Mouse (Mus musculus) hindbrain, embryonic 12.5 days (tissue): ENCODE results near the gene Ube2v1. TPM values are rescaled to one million over a fixed set of nuclear protein-coding genes. Genes with fewer than 3 reads are reported as not detected.

Experiments
- ATAC-seq: fragments of 200-750 bp; cut with Nextera tagmentation; 2 replicates; pipeline ENCODE4 v1.8.0; 2017; ENCODE audit warnings: moderate TSS enrichment; ENCODE audit not compliant: low FRiP score
- H3K27ac ChIP-seq: fragments of 300-500 bp; sonication (generic); 2 replicates; pipeline ENCODE4 v1.5.1; 2016; ENCODE audit warnings: mild to moderate bottlenecking
- H3K27me3 ChIP-seq: fragments of 300-500 bp; sonication (generic); 2 replicates; pipeline ENCODE4 v1.6.1; 2016; ENCODE audit warnings: mild to moderate bottlenecking
- H3K36me3 ChIP-seq: fragments of 300-500 bp; sonication (generic); 2 replicates; pipeline ENCODE4 v1.6.1; 2016; ENCODE audit warnings: mild to moderate bottlenecking
- H3K4me1 ChIP-seq: fragments of 300-500 bp; sonication (generic); 2 replicates; pipeline ENCODE4 v1.6.1; 2016
- H3K4me2 ChIP-seq: fragments of 300-500 bp; sonication (generic); replicated peaks from 2 replicates; pipeline ENCODE4 v1.6.1; 2016; ENCODE audit warnings: mild to moderate bottlenecking
- H3K4me3 ChIP-seq: fragments of 300-500 bp; sonication (generic); 2 replicates; pipeline ENCODE4 v1.5.1; 2016; ENCODE audit warnings: mild to moderate bottlenecking
- H3K9ac ChIP-seq: fragments of 300-500 bp; sonication (generic); 2 replicates; pipeline ENCODE4 v1.6.1; 2016; ENCODE audit warnings: mild to moderate bottlenecking, moderate library complexity
- H3K9me3 ChIP-seq: fragments of 300-500 bp; sonication (generic); replicated peaks from 2 replicates; pipeline ENCODE4 v1.6.1; 2016; ENCODE audit warnings: mild to moderate bottlenecking
- WGBS: fragments of 180-500 bp; shearing (Covaris S2); methylation state at CpG from one replicate; pipeline ENCODE4 v1.1.7; 2016; 5-methylcytosine and 5-hydroxymethylcytosine counted together
- polyA plus RNA-seq: library from polyadenylated mRNA; unstranded; fragments of >200 nt; fragmentation: Nextera tagmentation; extraction: Ambion mirVana; gene quantifications from 2 replicates; pipeline ENCODE4 v1.2.1, GENCODE M21; 2016

Gene Ube2v1
- polyA plus RNA-seq, 1 experiment from 2014 or later: 291 TPM

GRCm38 (mm10) chr2:167612122-167612521, 19.8 kb downstream of the Ube2v1 start:
- Histone ChIP-seq H3K36me3 (peaks cover 74% of the 10 kb centered on the region), H3K4me1 (no peaks in the 10 kb centered on the region), H3K9ac (no peak overlapping the region), H3K27ac (no peak overlapping the region), H3K4me3 (no peak overlapping the region), H3K9me3 (no peaks in the 10 kb centered on the region; the same call in 1 of the 2 replicates), H3K27me3 (no peaks in the 10 kb centered on the region), H3K4me2 (no peak overlapping the region)
- 92% methylated on average over 14 of the region's 14 CpGs for WGBS
- ATAC-seq: no peak

- WGBS: 90% methylated on average over 10 of the region's 10 CpGs
- no peak for ATAC-seq
- no peaks in the 10 kb centered on the region for H3K4me1 ChIP-seq
- no peak overlapping the region for H3K9ac ChIP-seq
- H3K4me2 ChIP-seq: no peak overlapping the region
- H3K27me3 ChIP-seq: no peaks in the 10 kb centered on the region
- H3K27ac ChIP-seq: no peak overlapping the region
- H3K9me3 ChIP-seq: no peaks in the 10 kb centered on the region; the same call in 1 of the 2 replicates
- H3K36me3 ChIP-seq: peaks cover 72% of the 10 kb centered on the region
- H3K4me3 ChIP-seq: no peak overlapping the region
These were observed 20.6 kb downstream of the Ube2v1 start for GRCm38 (mm10) chr2:167611287-167611686.

GRCm38 (mm10) chr2:167606745-167607123, 25.2 kb downstream of the Ube2v1 start:
- Histone ChIP-seq H3K9ac (no peak overlapping the region), H3K27me3 (peaks cover 6% of the 10 kb centered on the region), H3K9me3 (no peaks in the 10 kb centered on the region), H3K4me1 (0 out of 2 replicates have a peak, but pooled peaks cover 3% of the 10 kb centered on the region), H3K27ac (no peak overlapping the region), H3K4me2 (no peak overlapping the region), H3K36me3 (peaks cover 32% of the 10 kb centered on the region), H3K4me3 (no peak overlapping the region)
- WGBS: 91% methylated on average over 4 of the region's 4 CpGs
- ATAC-seq: no peak

GRCm38 (mm10) chr2:167605817-167606744, 25.8 kb downstream of the Ube2v1 start:
- ATAC-seq: no peak
- 76% methylated on average over 17 of the region's 17 CpGs for WGBS
- peaks cover 32% of the 10 kb centered on the region for H3K36me3 ChIP-seq
- H3K9me3 ChIP-seq: no peaks in the 10 kb centered on the region
- no peak overlapping the region for H3K27ac ChIP-seq
- no peak overlapping the region for H3K4me2 ChIP-seq
- H3K27me3 ChIP-seq: peaks cover 6% of the 10 kb centered on the region
- H3K4me3 ChIP-seq: no peak overlapping the region
- 0 out of 2 replicates have a peak, but pooled peaks cover 3% of the 10 kb centered on the region for H3K4me1 ChIP-seq
- H3K9ac ChIP-seq: no peak overlapping the region

- 31% methylated on average over 11 of the region's 11 CpGs for WGBS
- Histone ChIP-seq H3K36me3 (peaks cover 25% of the 10 kb centered on the region), H3K4me1 (peaks cover 3% of the 10 kb centered on the region; the same call in 1 of the 2 replicates), H3K9me3 (no peaks in the 10 kb centered on the region), H3K27ac (no peak overlapping the region), H3K9ac (no peak overlapping the region), H3K27me3 (peaks cover 6% of the 10 kb centered on the region), H3K4me2 (no peak overlapping the region), H3K4me3 (no peak overlapping the region)
- ATAC-seq: peak; percentile 73
These were observed 26.6 kb downstream of the Ube2v1 start for GRCm38 (mm10) chr2:167605178-167605794.

GRCm38 (mm10) chr2:167602978-167603377, 28.9 kb downstream of the Ube2v1 start:
- Histone ChIP-seq H3K9ac (peak overlapping the region; percentile 18), H3K27me3 (peaks cover 10% of the 10 kb centered on the region), H3K4me3 (no peak overlapping the region), H3K9me3 (no peaks in the 10 kb centered on the region), H3K4me2 (no peak overlapping the region), H3K4me1 (peaks cover 4% of the 10 kb centered on the region), H3K36me3 (peaks cover 12% of the 10 kb centered on the region), H3K27ac (no peak overlapping the region)
- 37% methylated on average over 5 of the region's 5 CpGs for WGBS
- no peak for ATAC-seq

- H3K9me3 ChIP-seq: no peaks in the 10 kb centered on the region
- no peak overlapping the region for H3K4me2 ChIP-seq
- 69% methylated on average over 2 of the region's 2 CpGs for WGBS
- no peak for ATAC-seq
- peaks cover 9% of the 10 kb centered on the region for H3K36me3 ChIP-seq
- peaks cover 11% of the 10 kb centered on the region for H3K27me3 ChIP-seq
- H3K9ac ChIP-seq: no peak overlapping the region
- peaks cover 10% of the 10 kb centered on the region for H3K4me1 ChIP-seq
- no peak overlapping the region for H3K4me3 ChIP-seq
- H3K27ac ChIP-seq: no peak overlapping the region
These were observed 29.5 kb downstream of the Ube2v1 start for GRCm38 (mm10) chr2:167602364-167602763.

GRCm38 (mm10) chr2:167600481-167600995, 31.4 kb downstream of the Ube2v1 start:
- WGBS: 73% methylated on average over 8 of the region's 8 CpGs
- Histone ChIP-seq H3K4me2 (no peak overlapping the region), H3K36me3 (no peaks in the 10 kb centered on the region), H3K27ac (no peak overlapping the region), H3K4me3 (no peak overlapping the region), H3K9ac (no peak overlapping the region), H3K9me3 (no peaks in the 10 kb centered on the region), H3K27me3 (peaks cover 14% of the 10 kb centered on the region), H3K4me1 (peaks cover 28% of the 10 kb centered on the region)
- no peak for ATAC-seq

GRCm38 (mm10) chr2:167599917-167600316, 32.0 kb downstream of the Ube2v1 start:
- H3K4me3 ChIP-seq: no peak overlapping the region
- H3K4me1 ChIP-seq: peaks cover 29% of the 10 kb centered on the region
- no peak overlapping the region for H3K27ac ChIP-seq
- no peaks in the 10 kb centered on the region for H3K9me3 ChIP-seq
- no peak overlapping the region for H3K4me2 ChIP-seq
- WGBS: 62% methylated on average over 6 of the region's 6 CpGs
- ATAC-seq: no peak
- H3K27me3 ChIP-seq: peaks cover 14% of the 10 kb centered on the region
- no peaks in the 10 kb centered on the region for H3K36me3 ChIP-seq
- no peak overlapping the region for H3K9ac ChIP-seq

- no peak for ATAC-seq
- Histone ChIP-seq H3K27me3 (peaks cover 14% of the 10 kb centered on the region), H3K36me3 (no peaks in the 10 kb centered on the region), H3K27ac (no peak overlapping the region), H3K4me2 (no peak overlapping the region), H3K9me3 (no peaks in the 10 kb centered on the region), H3K9ac (no peak overlapping the region), H3K4me3 (no peak overlapping the region), H3K4me1 (peaks cover 36% of the 10 kb centered on the region)
- 66% methylated on average over 5 of the region's 5 CpGs for WGBS
These were observed 32.7 kb downstream of the Ube2v1 start for GRCm38 (mm10) chr2:167599195-167599594.

- 23% methylated on average over 40 of the region's 40 CpGs for WGBS
- H3K9me3 ChIP-seq: no peaks in the 10 kb centered on the region
- H3K4me3 ChIP-seq: peak overlapping the region; percentile 16; the same call in 1 of the 2 replicates
- H3K36me3 ChIP-seq: no peaks in the 10 kb centered on the region
- peak; percentile 56 for ATAC-seq
- H3K27ac ChIP-seq: peak overlapping the region; percentile 53
- H3K27me3 ChIP-seq: peaks cover 10% of the 10 kb centered on the region
- H3K4me1 ChIP-seq: peaks cover 40% of the 10 kb centered on the region
- H3K4me2 ChIP-seq: peak overlapping the region; percentile 48
- peak overlapping the region; percentile 53 for H3K9ac ChIP-seq
These were observed 34.3 kb downstream of the Ube2v1 start for GRCm38 (mm10) chr2:167597492-167598186.
